Mouse (Mus musculus): ENCODE measurements around the gene Asb18. TPM values are rescaled to one million over a fixed set of nuclear protein-coding genes. Genes with fewer than 3 reads are reported as not detected.

Asb18 gene
- total RNA-seq, 1 experiment from 2014 or later, result not detected

GRCm38 (mm10) chr1:89938884-89939595 is 75.4 kb downstream of the Asb18 start:
- ATAC-seq (replicated peaks; ENCODE audit: insufficient number of reproducible peaks, low FRiP score, low TSS enrichment, poor library complexity, severe bottlenecking), result no peak

GRCm38 (mm10) chr1:89935493-89936348 is 78.7 kb downstream of the Asb18 start:
- ATAC-seq (replicated peaks; ENCODE audit: insufficient number of reproducible peaks, low FRiP score, low TSS enrichment, poor library complexity, severe bottlenecking), result no peak

DNA sequence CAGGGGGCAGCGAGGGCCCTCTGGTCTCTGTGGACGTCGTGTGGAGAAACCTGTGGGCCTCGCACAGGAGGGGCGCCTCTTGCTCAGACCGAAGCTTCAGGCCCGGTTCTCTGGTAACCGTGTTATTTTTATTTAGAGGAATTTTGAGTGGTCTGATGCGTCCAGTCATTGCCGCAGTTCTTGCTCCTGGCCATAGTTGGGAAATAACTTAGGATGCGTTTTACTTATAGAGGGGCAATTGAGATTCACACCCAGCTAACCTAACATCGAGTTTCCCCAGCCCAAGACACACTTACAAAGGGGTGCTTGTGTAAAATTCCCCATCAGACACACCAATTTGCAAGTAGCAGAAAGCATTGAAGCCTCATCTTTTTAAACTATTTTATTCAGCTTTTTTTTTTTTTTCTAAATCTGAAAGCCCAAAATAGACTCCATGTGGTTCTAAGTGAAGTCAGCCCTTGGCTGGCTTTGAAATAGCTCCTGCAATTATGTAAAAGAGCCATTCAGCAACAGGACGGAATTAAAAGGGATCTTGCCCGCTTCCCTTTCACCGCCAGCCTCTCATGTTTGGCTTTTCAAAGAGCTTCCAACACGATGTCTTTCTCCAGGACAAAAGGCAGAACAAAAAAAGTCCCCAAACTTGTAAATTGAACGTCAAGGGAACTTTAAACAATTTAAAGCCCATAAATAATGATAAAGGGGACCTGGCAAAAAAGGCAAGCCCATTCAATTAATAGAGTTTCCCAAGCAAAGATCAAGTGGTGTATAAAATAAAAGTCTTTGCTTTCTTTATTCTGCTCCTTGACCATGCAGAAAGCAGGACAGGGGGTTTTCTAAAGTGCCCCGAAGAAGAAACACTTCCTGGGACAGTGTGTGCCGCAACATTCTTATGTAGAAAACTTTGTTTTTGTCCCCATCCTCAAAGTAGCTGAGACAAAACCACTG is 79.9 kb downstream of the Asb18 start:
- ATAC-seq (replicated peaks; ENCODE audit: insufficient number of reproducible peaks, low FRiP score, low TSS enrichment, poor library complexity, severe bottlenecking), result no peak

GRCm38 (mm10) chr1:89933786-89934185 is 80.7 kb downstream of the Asb18 start:
- no peak for ATAC-seq (replicated peaks; ENCODE audit: insufficient number of reproducible peaks, low FRiP score, low TSS enrichment, poor library complexity, severe bottlenecking)

DNA sequence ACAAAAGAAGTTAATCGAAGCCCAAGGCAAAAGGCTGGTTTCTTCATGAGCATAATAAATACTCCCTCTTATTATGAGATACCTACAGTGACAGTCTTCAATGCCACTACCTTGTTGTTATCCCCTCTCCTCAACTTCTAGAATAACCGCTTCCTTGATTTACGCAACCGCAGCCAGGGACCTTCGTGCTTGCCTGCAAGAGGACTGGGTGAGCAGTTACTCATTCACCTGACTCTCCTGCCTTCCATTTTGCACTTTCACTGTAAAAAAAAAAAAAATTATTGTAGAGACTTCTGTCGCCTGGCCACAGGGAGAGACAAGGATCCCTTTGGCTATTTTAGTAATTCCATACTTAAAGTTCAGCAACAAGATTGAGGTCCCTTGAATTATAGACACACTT is 81.4 kb downstream of the Asb18 start:
- ATAC-seq (replicated peaks; ENCODE audit: insufficient number of reproducible peaks, low FRiP score, low TSS enrichment, poor library complexity, severe bottlenecking), result no peak

DNA sequence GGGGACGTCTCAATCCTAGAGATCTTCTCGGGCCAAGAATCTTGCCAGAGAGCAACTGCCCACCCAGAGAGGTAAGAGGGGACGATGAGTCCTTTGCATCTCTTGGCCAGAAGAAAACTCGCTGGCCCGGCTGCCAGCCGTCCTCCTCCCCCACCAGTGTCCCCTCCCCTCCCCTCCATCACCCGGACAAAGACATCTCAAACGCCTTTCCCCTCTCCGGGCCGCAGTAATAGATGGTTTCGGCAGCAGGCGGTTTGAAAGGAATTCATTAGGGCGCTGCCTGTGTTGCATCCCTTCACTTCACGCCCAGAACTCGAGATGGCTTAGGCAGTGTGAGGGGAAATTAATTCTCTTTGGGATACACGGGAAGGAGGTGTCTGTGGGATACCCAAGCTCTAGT is 81.8 kb downstream of the Asb18 start:
- no peak for ATAC-seq (replicated peaks; ENCODE audit: insufficient number of reproducible peaks, low FRiP score, low TSS enrichment, poor library complexity, severe bottlenecking)

DNA sequence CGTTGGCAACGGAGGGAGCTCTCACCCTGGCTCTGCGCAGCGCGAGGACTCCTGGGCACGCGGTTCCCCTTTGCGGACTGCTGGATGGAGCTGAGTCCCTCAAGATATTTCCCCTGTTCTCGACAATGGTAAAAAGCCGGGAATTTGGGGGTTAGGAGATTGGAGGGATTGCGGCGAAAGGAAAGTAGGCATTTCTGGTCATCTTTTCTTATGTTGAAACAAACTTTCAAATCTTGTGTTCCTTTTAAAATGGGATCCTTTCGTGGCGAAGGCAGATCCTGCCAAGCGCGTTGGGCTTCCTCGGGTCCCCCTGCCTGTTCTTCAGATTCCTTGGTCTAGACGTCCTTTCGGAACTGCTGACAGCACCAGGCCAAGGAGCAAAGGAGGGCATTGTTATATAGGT is 82.4 kb downstream of the Asb18 start:
- no peak for ATAC-seq (replicated peaks; ENCODE audit: insufficient number of reproducible peaks, low FRiP score, low TSS enrichment, poor library complexity, severe bottlenecking)

DNA sequence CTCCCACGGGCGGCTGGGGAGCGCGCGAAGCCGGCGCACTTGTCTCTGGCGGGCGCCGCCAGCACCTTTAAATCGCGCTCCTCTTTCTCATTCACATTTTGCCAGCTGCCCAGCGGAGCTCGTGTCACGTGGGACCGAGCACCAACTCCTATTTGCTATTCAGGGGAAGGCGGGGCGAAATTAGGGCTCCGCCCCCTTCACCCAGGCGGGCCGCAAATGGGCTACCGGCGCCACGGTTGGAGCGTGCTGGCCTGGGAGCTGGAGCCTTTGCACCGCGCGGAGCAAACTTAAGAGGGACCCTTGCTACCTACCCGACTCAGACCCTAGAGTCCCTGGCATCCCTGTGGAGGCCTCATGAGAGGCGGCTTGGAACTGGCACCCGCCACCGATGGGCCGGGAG is 83.3 kb downstream of the Asb18 start, which contains the start of gene Gbx2:
Gbx2 (minus strand) TSS at position 60 of the 400 bp plus-strand sequence.
- no peak for ATAC-seq (replicated peaks; ENCODE audit: insufficient number of reproducible peaks, low FRiP score, low TSS enrichment, poor library complexity, severe bottlenecking)

- ATAC-seq (replicated peaks; ENCODE audit: insufficient number of reproducible peaks, low FRiP score, low TSS enrichment, poor library complexity, severe bottlenecking), result no peak
Observed at GRCm38 (mm10) chr1:89930551-89930950, 83.9 kb downstream of the Asb18 start.

DNA sequence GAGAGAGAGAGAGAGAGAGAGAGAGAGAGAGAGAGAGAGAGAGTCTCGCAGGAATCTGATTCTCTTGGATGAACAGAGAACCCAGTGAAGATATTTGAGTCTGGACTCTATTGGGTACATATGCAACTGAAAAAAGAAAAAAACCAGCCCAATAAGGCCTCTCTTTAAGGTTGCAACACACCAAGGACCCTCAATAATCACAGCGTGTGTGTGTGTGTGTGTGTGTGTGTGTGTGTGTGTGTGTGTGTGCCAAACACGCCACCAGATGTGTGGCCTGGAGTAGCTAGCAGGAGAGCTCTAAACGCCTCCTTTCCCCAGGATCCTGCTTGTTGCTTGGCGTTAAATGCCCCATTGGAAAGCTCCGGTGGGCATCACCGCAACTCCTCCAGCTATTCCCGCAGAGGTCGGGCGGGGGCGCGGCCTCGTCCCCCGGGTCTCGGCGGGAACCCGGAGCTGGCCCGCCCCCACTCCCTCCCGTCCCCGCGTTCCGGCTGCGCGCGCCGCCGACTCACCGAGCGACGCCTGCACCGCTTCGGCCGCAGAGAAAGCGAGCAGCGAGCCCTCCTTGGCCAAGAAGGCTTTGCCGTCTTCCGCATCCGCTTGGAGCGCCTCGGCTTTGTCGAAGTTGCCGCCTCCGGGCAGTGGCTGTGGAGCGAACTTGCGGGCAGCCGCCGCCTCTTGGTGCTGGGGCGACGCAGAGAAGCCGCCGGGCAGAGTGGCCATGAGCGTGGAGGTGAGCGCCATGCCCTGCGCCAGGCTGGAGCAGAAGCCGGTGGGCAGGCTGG is 84.6 kb downstream of the Asb18 start:
- ATAC-seq (replicated peaks; ENCODE audit: insufficient number of reproducible peaks, low FRiP score, low TSS enrichment, poor library complexity, severe bottlenecking), result no peak

DNA sequence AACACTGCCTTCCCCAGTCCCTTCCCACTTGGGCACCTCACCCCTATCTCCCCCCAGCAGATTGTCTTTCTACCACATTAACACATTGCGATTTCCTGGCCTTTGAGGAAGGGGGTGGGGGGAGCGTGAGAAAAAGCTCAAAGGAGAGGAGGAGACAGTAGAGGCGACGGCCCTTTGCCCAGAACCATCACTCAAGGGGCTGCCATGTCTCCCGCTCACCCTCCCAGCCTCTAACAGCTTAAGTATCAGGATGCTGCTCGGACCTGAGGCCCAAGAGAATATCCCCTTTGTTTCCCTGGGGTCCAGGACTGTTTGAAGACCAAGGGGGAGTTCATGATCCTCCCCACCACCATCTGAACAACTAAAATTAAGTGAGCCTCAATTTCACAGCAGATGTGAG is 85.3 kb downstream of the Asb18 start:
- ATAC-seq (replicated peaks; ENCODE audit: insufficient number of reproducible peaks, low FRiP score, low TSS enrichment, poor library complexity, severe bottlenecking), result no peak

DNA sequence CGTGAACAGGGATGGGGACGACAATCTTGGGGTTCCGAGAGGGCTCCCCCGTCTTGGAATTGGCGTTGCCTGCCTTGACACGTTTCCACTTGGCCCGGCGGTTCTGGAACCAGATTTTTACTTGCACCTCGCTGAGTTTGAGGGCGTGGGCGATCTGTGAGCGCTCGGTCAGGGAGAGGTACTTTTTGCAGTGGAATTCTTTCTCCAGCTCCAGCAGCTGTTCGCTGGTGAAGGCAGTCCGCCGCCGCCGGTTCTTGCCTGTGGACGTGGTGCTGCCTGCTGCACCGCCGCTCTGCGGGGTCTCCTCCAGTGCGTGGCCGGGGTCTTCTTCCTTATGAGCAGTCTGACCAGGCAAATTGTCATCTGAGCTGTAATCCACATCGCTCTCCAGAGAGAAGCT is 85.8 kb downstream of the Asb18 start:
- ATAC-seq (replicated peaks; ENCODE audit: insufficient number of reproducible peaks, low FRiP score, low TSS enrichment, poor library complexity, severe bottlenecking), result no peak

DNA sequence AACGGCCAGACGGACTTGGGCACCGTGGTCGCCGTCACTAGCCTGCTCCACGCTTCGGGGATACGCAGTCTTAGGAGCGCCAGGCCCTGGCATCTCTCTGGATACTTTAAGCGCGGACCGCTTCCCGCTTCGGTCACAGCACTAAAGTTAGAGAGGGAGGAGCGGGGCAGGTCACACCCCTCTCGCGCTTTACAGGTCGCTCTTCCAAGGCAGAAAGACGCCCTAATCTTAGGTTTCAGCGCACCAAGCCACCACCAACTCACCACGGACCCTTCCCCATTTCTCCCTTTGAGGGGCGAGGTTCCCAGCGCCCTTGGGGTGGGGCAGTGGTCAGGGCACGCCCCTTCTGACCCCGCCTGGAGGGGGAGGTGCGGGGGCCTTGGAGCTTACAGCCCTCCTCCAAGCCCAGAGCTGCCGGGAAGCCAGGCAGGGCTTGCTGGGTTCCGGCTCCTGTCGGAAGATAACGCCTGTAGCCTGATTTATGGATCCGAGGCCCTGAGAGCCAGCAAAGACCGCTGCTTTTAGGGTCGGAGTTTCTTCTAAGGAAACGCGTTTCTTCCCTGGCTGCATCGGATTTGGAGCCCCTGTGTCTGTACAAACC is 87.3 kb downstream of the Asb18 start:
- no peak for ATAC-seq (replicated peaks; ENCODE audit: insufficient number of reproducible peaks, low FRiP score, low TSS enrichment, poor library complexity, severe bottlenecking)

DNA sequence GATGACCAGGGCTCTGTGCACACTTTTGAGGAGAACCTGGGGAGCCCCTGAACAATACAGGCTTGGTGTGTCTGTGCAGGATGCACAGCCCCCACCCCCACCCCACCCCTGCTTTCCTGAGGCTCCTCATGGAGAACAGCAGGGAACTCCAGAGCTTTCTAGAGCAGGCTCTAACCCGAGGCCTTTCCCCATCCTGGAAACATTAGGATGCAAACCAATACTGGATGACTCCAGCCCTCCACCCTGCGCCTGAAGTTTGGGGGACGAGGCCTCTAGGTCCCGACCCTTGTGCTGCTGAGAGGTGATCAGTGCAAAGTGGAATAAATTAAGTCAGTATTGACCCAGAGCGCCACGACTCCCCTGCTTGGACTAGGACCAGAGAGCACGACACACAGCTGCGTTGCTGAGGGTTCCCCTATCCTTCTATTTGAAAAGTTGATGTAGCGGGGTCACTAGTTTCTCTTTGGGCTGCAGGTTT is 87.8 kb downstream of the Asb18 start:
- no peak for ATAC-seq (replicated peaks; ENCODE audit: insufficient number of reproducible peaks, low FRiP score, low TSS enrichment, poor library complexity, severe bottlenecking)

DNA sequence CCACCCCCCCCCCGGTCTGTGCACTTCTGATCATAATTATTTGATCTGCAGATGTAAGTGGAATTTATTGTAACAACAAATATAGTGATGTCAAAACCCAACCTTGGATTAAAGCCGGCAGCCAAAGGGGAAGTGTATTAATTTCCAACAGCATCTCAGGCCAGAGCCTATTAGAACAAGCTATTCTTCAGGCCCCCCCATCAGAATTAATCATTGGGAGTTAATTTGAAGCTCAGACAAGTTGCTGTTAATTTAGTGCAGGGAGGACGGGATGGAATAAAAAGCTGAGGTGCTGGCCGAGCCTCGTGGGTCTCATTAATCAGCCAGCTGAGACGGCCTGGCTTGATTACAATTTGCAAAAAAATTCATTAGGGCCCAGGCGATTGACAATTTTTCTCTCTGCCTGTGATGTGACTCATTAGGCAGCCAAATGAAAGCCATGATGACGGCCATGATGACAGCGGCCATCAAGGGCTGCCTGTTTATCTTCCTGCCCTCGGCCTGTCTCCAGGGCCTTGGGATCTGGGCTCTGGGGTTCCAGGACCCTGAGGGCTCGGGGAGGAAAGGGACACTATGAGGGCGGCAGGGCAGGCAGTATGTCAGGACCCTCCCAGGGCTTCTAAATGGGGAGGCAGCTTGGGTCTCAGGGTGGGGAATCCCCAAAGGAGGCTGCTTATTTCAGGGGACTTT is 88.8 kb downstream of the Asb18 start:
- no peak for ATAC-seq (replicated peaks; ENCODE audit: insufficient number of reproducible peaks, low FRiP score, low TSS enrichment, poor library complexity, severe bottlenecking)

- ATAC-seq (replicated peaks; ENCODE audit: insufficient number of reproducible peaks, low FRiP score, low TSS enrichment, poor library complexity, severe bottlenecking), result no peak
Observed at GRCm38 (mm10) chr1:89923642-89924020, 90.8 kb downstream of the Asb18 start.

DNA sequence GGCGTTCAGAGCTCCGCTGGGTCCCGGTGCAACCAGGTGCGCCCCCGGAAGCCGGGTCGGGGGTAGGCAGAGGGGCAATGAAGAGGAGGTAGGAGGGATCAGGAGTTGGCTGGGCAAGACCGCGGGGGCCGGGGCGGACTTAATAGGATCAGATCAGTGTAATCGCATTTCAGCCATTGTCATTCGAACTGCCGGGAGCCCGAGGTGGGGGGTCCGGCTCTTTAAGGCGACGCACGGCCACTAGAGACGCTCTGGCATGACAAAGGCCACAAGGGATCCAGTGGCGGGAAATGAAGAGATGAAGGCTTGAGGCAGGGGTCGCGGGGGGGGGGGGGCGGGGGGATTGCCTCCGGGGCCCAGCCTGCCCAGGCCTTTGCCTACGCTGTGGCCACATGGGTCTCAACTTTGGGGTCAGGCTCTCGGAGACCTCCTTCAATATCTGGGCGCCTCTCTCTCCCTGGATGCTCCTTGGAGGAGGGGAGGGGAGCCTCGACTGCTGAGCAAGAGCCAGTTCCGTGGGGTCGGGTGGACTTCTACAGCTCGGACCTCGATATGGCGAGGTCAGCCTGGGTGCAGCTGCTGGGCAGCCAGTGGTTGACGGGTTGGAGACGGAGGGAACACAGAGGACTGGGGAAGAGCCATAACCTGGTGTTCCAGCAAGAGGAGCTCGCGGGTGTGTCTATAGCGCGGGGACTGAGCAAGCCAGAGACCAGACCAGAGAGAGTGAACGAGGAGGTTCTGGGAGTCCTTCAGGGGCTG is 91.4 kb downstream of the Asb18 start:
- no peak for ATAC-seq (replicated peaks; ENCODE audit: insufficient number of reproducible peaks, low FRiP score, low TSS enrichment, poor library complexity, severe bottlenecking)
